Mouse (Mus musculus): ENCODE measurements around the gene Slc11a1.
"Not testable (repeated sequence)": the region's sequence is repeated elsewhere in the genome, so short reads cannot be mapped to it uniquely, and the experiment has no call there.

DNA sequence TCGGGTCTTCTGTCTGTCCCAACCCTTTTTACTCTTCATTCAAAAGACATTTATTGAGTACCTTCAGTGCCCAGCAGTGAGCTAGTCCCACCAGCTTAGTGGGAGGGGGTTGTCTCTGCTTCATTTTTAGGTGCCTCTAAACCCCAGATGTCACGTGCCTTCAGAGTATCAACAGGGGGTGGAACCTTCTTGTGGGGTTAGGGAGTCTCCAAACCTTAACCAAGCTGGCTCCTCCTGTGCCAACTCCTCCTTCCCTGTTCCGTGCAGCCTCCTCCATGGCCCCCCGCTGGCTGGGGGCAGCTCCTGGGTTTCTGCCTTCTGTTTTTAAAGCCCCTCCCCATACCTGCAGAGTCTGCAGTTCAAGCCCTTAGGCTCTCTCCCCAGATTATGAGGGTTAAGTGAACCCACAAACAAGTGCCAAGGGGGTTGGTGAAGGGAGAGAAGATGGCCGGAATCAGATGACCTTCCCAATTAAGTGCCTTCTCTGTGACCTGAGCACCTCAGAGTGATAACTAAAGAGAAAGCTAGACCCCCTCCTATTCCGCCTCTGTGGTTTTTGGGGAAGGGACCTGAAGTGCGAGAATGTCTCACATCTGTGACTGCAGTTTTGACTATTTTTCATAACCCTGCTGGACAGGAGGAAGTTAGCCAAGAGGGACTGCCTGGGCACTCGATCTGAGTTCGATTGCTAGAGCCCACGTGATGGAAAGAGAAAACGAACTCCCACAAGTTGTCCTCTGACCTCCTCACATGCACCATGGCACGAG, 21.6 kb downstream of the Slc11a1 start:
- TF ChIP-seq POLR2A (IDR thresholded peaks at IDR 0.05; ENCODE audit: low read depth, low read length); CTCF (IDR thresholded peaks at IDR 0.05; ENCODE audit: extremely low read depth, insufficient read depth, insufficient read length, insufficient replicate concordance): not testable (repeated sequence)

Data from spleen, adult 2 months (tissue).